Mouse (Mus musculus): ENCODE data around the gene Twsg1. TPM values are rescaled to one million over a fixed set of nuclear protein-coding genes. Genes with fewer than 3 reads are reported as not detected.

Twsg1 gene
- polyA plus RNA-seq, 1 experiment from 2014 or later: 76.3 TPM

DNA sequence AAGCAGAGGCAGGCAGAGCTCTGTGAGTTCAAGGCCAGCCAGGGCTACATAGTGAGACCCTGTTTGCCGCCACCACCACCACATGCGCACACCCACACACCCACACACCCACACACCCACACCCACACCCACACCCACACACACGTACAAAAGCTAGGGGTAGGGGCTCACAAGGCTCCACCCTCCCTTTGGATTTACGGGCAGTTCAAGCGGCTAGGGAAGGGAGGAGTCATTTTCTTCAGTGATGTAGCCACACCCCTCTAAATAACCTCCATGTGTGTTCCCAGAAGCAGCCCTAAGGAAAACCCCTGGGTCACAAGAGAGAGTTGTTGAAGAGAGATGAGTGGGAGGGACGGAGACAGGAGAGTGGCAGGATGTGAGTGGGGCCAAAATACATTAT is 74.0 kb downstream of the Twsg1 start:
- Histone ChIP-seq H3K4me2 (replicated peaks) (no peak overlapping the region), H3K36me3 (no peaks in the 10 kb centered on the region), H3K9me3 (no peaks in the 10 kb centered on the region), H3K27ac (replicated peaks) (no peak overlapping the region), H3K4me1 (peaks cover 7% of the 10 kb centered on the region), H3K27me3 (no peaks in the 10 kb centered on the region), H3K9ac (replicated peaks) (no peak overlapping the region), H3K4me3 (no peak overlapping the region)
- WGBS: 73% methylated on average over 6 of the region's 6 CpGs
- no peak; the same call in 1 of the 2 replicates for ATAC-seq (replicated peaks)

DNA sequence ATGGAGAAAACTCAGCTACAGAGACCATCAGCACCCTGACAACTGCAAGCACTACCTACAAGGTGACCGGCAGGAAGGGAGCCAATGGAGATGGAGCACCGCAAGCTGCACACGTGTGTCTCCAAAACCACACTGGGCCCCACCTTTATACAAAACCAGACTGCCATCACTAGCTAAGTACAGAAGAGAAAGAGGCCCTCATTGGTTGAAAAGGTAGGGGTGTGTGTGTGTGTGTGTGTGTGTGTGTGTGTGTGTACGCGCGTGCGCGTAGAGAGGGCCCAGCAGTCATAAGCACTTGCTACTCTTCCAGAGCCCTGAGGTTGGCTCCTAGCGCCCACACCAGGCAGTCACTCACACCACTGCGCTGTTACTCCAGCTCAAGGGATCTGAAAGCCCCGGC is 77.2 kb downstream of the Twsg1 start:
- ATAC-seq (replicated peaks): no peak
- Histone ChIP-seq H3K4me1 (peaks cover 11% of the 10 kb centered on the region), H3K9me3 (no peaks in the 10 kb centered on the region), H3K4me3 (no peak overlapping the region), H3K36me3 (no peaks in the 10 kb centered on the region), H3K9ac (replicated peaks) (no peak overlapping the region), H3K27me3 (no peaks in the 10 kb centered on the region), H3K27ac (replicated peaks) (no peak overlapping the region), H3K4me2 (replicated peaks) (no peak overlapping the region)
- 91% methylated on average over 11 of the region's 11 CpGs for WGBS

DNA sequence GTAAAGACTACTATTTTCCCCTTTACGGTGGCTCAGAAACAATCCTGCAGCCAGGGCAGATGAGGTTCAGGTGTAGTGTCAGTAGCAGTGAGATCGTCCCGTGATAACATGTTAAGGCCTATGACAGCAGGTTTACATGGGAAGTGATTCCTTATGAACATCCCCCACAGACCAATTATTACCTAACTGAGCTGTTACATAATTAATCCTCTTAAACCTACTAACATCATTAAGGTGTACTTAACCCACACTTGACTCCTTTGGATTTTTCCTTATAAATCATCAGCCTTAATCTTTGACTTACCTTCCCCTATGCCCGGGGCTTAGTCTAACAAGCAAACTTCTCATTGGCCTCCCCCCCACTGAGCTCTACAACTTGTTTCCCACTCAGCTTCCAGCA is 77.9 kb downstream of the Twsg1 start:
- H3K4me1 ChIP-seq: peaks cover 11% of the 10 kb centered on the region
- no peak overlapping the region for H3K9ac ChIP-seq (replicated peaks)
- WGBS: 81% methylated on average over 4 of the region's 4 CpGs
- ATAC-seq (replicated peaks): no peak
- H3K4me2 ChIP-seq (replicated peaks): no peak overlapping the region
- H3K9me3 ChIP-seq: no peaks in the 10 kb centered on the region
- no peaks in the 10 kb centered on the region for H3K27me3 ChIP-seq
- H3K27ac ChIP-seq (replicated peaks): no peak overlapping the region
- no peaks in the 10 kb centered on the region for H3K36me3 ChIP-seq
- no peak overlapping the region for H3K4me3 ChIP-seq

DNA sequence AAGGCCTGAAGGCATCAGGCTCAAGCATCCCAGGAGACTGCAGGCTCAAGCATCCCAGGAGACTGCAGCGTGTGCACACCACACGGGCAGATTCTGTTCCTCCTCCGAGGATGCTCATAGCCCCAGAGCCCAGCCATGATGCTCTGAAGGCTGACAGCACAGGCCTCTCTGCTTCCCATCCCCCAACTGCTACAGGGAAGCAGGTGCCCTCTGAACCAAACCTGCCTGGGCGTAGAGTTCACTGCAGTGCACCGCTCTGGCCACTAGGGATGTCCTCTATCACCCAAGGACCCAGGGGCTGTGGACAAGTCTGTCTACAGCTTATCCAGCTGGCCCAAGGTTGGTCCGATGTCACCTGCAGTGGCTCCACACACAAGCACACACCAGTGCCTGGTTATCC is 78.4 kb downstream of the Twsg1 start:
- Histone ChIP-seq H3K4me3 (no peak overlapping the region), H3K27ac (replicated peaks) (no peak overlapping the region), H3K9me3 (no peaks in the 10 kb centered on the region), H3K36me3 (no peaks in the 10 kb centered on the region), H3K4me1 (peaks cover 11% of the 10 kb centered on the region), H3K4me2 (replicated peaks) (no peak overlapping the region), H3K9ac (replicated peaks) (no peak overlapping the region), H3K27me3 (no peaks in the 10 kb centered on the region)
- 34% methylated on average over 6 of the region's 6 CpGs for WGBS
- ATAC-seq (replicated peaks): no peak

DNA sequence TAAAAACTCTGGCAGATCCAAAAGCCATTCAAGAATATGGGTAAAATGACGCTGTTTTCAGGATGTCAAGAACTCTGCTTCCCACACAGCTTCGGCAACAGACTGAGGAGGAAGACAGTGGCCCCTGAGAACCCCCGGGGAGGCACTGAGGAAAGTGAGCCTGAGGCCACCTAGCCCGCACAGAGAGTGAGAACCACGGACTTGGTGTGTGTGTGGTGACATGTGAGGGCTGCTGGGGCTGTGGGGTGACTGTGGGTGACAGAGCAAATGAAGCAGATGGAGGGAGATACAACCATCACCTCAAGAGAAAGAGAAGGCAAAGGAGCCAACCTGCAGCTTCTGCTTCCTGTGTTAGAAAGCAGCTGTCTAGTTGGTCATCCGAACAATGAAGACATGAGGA is 79.0 kb downstream of the Twsg1 start:
- no peak overlapping the region for H3K27ac ChIP-seq (replicated peaks)
- H3K9me3 ChIP-seq: no peaks in the 10 kb centered on the region
- H3K4me3 ChIP-seq: no peak overlapping the region
- peaks cover 11% of the 10 kb centered on the region for H3K4me1 ChIP-seq
- no peak overlapping the region for H3K9ac ChIP-seq (replicated peaks)
- 69% methylated on average over 6 of the region's 6 CpGs for WGBS
- no peak overlapping the region for H3K4me2 ChIP-seq (replicated peaks)
- no peaks in the 10 kb centered on the region; the same call in 1 of the 2 replicates for H3K36me3 ChIP-seq
- no peaks in the 10 kb centered on the region for H3K27me3 ChIP-seq
- ATAC-seq (replicated peaks): no peak

Other genes with a start within 250 kb of the Twsg1 start
- 71.8 and 75.5 TPM in 2 replicates for gene Rab31, start 178.5 kb downstream of the Twsg1 start, polyA plus RNA-seq (2015; fragmentation: Nextera tagmentation; extraction: Ambion mirVana)
- gene Ppp4r1, start 168.7 kb downstream of the Twsg1 start, polyA plus RNA-seq (2015; fragmentation: Nextera tagmentation; extraction: Ambion mirVana): 43.4 and 45.2 TPM in 2 replicates
- 57.5 and 61.3 TPM in 2 replicates for gene Ralbp1, start 65.4 kb downstream of the Twsg1 start, polyA plus RNA-seq (2015; fragmentation: Nextera tagmentation; extraction: Ambion mirVana)
- 125 and 135 TPM in 2 replicates for gene Ankrd12, start 125.9 kb upstream of the Twsg1 start, polyA plus RNA-seq (2015; fragmentation: Nextera tagmentation; extraction: Ambion mirVana)
- gene Ndufv2, start 150.3 kb upstream of the Twsg1 start, polyA plus RNA-seq (2015; fragmentation: Nextera tagmentation; extraction: Ambion mirVana): 322 and 326 TPM in 2 replicates
- gene Washc1, start 160.3 kb upstream of the Twsg1 start, polyA plus RNA-seq (2015; fragmentation: Nextera tagmentation; extraction: Ambion mirVana): 43.6 and 48.5 TPM in 2 replicates
- 9.2 and 11.7 TPM in 2 replicates for gene Ddx11, start 172.3 kb upstream of the Twsg1 start, polyA plus RNA-seq (2015; fragmentation: Nextera tagmentation; extraction: Ambion mirVana)